Mouse (Mus musculus): Measurements from ENCODE around the gene Cep126.

DNA sequence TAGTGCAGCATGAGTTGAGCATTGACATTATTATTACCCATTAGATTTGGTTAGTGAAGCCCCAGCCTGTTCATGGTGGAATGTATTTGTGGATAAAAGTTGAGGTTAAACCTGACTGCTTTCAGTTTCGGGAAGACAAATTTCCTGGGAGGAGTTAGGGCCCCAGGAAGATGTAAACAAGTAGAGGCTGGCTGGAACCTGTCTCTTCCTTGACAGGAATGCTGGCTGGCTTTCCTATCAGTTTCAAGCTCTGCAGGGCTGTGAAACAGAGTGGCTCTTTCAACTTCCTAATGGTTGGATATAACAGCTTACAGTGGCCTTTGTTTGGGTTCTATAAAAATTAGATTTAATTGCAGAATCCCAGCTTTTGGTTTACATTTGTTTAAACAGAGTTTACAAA is 79.3 kb downstream of the Cep126 start:
- TF ChIP-seq USF1 (IDR thresholded peaks at IDR 0.05; ENCODE audit: low read depth) (no peak), CEBPB (IDR thresholded peaks at IDR 0.05; ENCODE audit: insufficient read depth, poor library complexity, severe bottlenecking) (no peak), POLR2A (IDR thresholded peaks at IDR 0.05; ENCODE audit: insufficient read length, low read depth) (no peak), E2F4 (IDR thresholded peaks at IDR 0.05; ENCODE audit: insufficient read depth) (no peak), TCF12 (IDR thresholded peaks at IDR 0.05; ENCODE audit: insufficient read depth, poor library complexity, severe bottlenecking) (no peak), POLR2AphosphoS2 (IDR thresholded peaks at IDR 0.05; ENCODE audit: insufficient read length, low read depth) (no peak), REST (IDR thresholded peaks at IDR 0.05; ENCODE audit: insufficient read depth, insufficient read length) (no peak), MAX (IDR thresholded peaks at IDR 0.05; ENCODE audit: low read depth) (no peak), MYOD1 (IDR thresholded peaks at IDR 0.05; ENCODE audit: control insufficient read depth in 1 of 3, insufficient read length in 2 of 3, low read depth in 2 of 3) (no peak), MYOG (IDR thresholded peaks at IDR 0.05; ENCODE audit: control insufficient read depth in 1 of 3, insufficient read depth in 1 of 3, insufficient read length in 2 of 3, low read depth in 2 of 3) (no peak), SRF (IDR thresholded peaks at IDR 0.05; ENCODE audit: control insufficient read depth, insufficient read length, low read depth) (no peak)

All from myocyte (in vitro differentiated cells).